Mouse (Mus musculus) gastrocnemius, postnatal 14 days (tissue): ENCODE measurements around the gene Col16a1. TPM values are rescaled to one million over a fixed set of nuclear protein-coding genes. Genes with fewer than 3 reads are reported as not detected.

ENCODE experiments used
- DNase-seq: peaks from one replicate; pipeline ENCODE4 v3.0.0; 2021; ENCODE audit warnings: mixed read lengths
- intact Hi-C: fragments of 180-260 bp; cut with DNase I; formaldehyde crosslinking; loops from one replicate; pipeline ENCODE4 v1.15.1; 2025; ENCODE audit warnings: low total_unique reads
- total RNA-seq, 2 experiments: library from RNA; stranded (reverse); gene quantifications; 2 replicates each; pipeline ENCODE4 v1.2.3; 2021

Gene Col16a1
- total RNA-seq, 2 experiments from 2014 or later = 37.9 to 46.5 TPM

DNA sequence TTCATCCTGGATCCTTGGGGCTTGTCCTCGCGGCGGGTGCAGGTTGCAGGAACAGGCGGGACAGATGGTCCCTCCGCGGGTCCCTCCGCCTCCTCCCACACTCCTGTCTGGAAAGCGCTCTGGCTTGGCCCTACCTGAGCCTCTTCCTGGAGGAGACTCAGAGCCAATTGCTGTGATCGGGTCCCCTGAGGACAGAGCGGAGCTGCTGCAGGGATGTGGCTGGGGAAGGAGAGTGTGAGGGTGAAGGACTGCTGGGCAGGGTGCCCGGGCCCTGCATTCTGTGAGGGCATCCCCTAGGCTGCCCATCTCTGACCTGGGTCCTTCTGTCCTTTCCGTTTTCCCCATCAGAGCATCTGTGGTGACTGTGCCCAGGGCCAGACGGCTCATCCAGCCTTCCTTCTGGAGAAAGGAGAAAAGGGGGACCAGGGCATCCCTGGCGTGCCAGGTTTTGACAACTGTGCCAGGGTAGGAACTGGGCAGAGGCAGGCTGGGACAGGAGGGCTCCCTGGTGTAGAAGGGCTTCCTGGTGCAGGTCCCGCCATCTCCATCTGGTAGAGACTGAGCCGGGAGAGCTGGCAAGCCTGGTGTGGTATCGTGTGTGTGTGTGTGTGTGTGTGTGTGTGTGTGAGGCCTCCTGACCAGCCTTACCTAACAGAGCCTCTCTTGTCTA, 31.3 kb downstream of the Col16a1 start:
- intact Hi-C loops = no loop called here
- no peak for DNase-seq

GRCm38 (mm10) chr4:130079521-130079920, 31.9 kb downstream of the Col16a1 start:
- no peak for DNase-seq
- intact Hi-C loops = no loop called here

DNA sequence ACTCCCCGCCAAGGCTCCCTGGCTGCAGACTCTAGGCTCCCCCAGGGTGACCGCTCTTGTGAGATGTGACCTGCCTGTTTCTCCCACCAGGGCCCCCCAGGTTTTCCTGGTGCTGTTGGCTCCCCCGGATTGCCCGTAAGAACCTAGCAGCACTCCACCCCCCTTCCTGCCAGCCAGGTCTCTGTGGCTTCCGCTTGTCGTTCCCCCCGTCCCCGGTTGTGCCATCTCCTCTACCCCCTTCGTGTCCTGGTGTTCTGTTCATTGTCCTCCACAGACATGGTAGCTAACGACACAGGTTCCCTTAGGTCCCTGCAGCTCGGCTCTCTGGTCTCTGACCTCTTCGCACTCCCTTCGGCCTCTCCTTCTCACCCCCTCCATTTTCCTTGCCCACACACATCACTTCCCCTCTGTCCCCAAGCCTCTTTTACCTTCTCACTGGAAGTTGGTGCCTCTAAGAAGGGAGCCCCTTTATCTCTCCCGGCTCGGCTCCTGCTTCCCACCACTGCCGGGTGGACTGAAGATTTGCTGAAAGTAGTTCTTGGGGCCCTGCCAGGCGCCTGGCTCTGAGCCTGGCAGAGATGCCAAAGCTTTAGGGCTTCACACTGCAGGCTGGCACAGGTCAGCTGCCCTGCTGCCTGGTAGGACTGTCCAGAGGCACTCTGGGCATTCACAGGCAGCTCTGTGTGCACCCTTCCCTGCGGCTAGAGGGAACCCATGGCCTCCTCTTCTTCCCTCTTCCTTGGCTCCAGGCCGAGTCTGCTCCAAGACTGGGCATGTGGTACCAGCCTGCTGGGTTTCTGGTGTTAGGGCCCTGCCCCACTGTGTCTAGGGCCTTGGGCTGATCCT, 33.9 kb downstream of the Col16a1 start:
- intact Hi-C loops = no loop called here

GRCm38 (mm10) chr4:130082211-130082610, 34.6 kb downstream of the Col16a1 start:
- intact Hi-C loops = no loop called here
- DNase-seq = no peak

More for the DNA sequence above, 33.9 kb downstream of the Col16a1 start:
- DNase-seq = peak; percentile 63

DNA sequence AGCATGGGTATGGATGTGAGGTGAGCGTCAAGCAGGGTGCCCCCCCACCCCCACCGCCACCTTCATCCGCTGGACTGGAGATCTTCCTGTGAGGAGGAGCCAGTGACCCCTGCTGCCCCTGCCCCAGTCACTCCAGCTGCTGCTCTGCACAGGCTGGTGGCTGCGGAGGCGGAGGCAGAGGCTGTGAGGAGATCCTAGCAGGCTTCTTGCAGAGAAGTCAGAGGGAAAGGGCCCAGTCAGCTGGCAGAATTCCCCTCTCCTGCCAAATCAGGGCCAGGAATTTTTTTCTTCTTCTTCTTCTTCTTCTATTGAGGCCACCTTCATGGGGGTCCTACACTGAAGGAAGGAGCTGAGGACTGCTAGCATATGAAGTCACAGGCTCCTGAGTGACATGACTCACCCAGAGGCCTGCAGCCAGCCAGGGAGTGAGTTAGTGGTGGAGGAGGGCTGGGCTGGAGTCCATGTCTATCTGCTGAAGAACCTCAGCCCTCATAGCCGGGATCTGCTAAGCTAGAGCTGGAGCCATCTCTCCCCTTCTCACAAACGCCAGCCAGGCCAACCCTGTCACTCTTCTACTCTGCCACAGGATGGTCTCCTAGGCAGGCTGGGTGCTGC, 36.8 kb downstream of the Col16a1 start:
- peak; percentile 74 for DNase-seq
- intact Hi-C loops = loop anchor here (2.0 kb wide), 2 partner anchors 48 to 134 kb away; no protein-coding TSS in a partner anchor

GRCm38 (mm10) chr4:130085246-130085820, 37.7 kb downstream of the Col16a1 start:
- no peak for DNase-seq
- intact Hi-C loops = loop anchor here (2.0 kb wide), 2 partner anchors 49 to 135 kb away; no protein-coding TSS in a partner anchor

DNA sequence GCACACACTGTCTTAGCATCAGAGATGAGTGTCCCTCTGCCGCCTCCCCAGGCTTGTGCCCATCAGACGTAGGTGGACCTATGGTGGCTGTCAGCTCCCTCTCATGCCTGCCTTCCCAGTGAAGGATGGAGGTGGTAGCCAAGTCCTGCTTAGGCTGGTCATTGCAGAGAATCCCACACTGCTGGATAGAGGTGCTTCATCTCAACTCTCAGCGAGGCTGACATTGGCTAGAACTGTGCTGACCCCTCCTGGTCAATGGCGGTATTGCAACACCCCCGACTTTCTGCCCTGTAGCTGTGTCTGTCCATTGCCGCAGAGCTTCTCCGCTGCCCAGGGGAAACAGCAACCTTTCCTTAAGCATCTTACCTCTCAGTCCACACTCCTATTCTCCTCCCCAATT, 39.7 kb downstream of the Col16a1 start:
- intact Hi-C loops = loop anchor here (1.0 kb wide), 1 partner anchor 128 kb away; no protein-coding TSS in a partner anchor
- peak; percentile 87 for DNase-seq

- no peak for DNase-seq
- intact Hi-C loops = no loop called here
Measured at GRCm38 (mm10) chr4:130095137-130095536, 47.5 kb downstream of the Col16a1 start.

DNA sequence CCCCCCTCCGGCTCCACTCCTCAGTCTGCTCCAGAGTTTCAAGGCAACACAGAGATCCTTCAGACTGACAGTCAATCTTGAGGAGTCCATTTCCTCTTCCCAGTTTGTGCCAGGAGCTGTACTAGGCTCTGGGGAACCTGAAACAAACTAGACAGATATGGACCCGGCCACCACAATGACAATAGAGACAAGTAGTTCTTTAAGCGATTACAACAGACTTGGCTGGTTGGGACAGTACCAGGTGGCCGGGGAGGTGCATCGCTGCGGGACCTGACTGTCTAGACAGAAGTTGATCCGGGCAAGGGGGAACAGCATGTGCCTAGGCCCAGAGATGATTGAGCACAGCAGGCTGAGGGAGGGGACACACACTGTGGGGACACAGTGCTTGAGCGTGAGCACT, 53.5 kb downstream of the Col16a1 start:
- intact Hi-C loops = no loop called here
- no peak for DNase-seq

DNA sequence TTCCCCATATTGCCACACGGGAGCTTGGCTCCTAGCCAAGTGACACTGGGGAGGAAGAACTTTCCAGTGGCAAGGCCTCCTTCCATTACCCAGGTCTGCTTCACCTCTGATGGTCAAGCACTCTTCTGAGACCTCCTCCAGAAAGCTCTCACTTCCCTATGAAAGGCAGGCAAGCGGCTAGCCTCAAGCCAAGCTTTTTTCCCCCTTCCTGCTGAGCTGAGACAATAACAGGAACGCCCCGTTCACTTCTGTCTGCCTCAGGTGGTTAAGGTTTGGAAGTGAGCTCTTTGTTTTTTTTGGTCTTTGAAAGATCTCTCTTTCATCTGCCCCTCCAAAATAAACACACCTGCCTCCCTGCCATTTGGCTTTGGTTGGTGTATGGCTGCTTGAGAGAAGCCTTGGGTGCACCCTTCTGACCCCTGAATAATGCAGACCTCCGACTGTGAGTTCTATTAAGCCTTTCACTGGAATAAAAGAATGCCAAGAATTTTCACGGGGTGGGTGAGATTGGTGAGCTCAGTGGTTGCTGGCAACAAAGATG, 54.5 kb downstream of the Col16a1 start, which contains the start of gene Pef1:
TSS of gene Pef1 (plus strand) at position 448 of the 541 bp plus-strand sequence.
- DNase-seq = no peak
- intact Hi-C loops = no loop called here

DNA sequence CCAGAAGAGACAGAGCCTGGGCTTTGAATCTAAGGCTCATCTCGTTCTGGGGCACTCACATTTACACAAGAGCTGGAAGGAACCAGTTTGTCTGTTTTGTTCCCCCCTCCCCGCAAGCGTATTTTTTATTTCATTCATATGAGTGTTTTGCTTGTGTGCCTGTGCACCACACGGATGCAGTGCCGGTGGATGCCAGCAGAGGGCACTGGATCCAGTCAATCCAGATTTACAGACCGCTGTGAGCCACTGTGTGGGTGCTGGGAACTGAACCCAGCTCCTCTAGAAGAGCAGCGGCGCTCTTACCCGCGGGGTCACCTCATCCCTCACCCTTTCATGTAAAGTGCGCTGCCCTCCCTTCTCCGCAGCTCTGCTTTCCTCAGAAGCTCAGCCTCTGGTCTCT, 56.0 kb downstream of the Col16a1 start:
- DNase-seq = no peak
- intact Hi-C loops = no loop called here

- DNase-seq = no peak
- intact Hi-C loops = no loop called here
Measured at GRCm38 (mm10) chr4:130104584-130104983, 56.9 kb downstream of the Col16a1 start.

GRCm38 (mm10) chr4:130107065-130107443, 59.4 kb downstream of the Col16a1 start:
- intact Hi-C loops = no loop called here
- DNase-seq = no peak

DNA sequence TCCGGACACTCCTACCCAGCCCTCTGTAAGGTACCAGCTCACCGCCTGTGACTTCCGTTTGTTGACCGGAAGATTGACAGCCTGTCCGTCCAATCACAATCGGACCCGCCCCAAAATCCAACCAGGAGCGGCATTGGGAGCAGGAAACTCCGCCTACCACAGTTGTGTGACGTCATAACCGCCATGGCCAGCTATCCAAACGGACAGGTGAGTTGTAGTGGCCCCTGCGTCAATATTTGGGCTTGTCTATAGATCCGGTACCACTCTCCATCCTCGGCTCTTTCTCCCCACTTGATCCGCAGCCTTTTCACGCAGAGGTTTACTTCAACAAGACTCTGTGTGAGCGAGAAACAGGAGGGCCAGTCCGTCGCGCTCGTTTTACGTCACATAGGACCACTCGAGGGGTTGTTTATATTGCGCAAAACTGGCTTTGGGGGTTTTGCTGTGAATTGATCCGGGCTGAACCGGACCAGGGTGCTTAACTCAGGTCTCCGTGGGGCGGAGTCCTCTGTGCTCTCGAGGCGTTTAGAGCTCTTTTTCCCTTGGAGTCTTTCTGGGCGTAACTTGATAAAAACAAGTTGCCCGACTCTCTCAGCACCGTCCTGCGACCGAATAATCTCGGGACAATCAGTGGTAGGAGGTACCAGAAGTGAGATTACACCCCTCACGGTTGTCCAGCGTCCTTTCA, 59.9 kb downstream of the Col16a1 start:
- intact Hi-C loops = no loop called here
- peak; percentile 99 for DNase-seq

- DNase-seq = no peak
- intact Hi-C loops = no loop called here
Measured at GRCm38 (mm10) chr4:130108929-130109328, 61.3 kb downstream of the Col16a1 start.

GRCm38 (mm10) chr4:130109666-130110065, 62.0 kb downstream of the Col16a1 start:
- intact Hi-C loops = no loop called here
- no peak for DNase-seq

- intact Hi-C loops = no loop called here
Measured at GRCm38 (mm10) chr4:130110091-130110490, 62.5 kb downstream of the Col16a1 start.

GRCm38 (mm10) chr4:130112299-130112698, 64.7 kb downstream of the Col16a1 start:
- peak; percentile 45 for DNase-seq

More at GRCm38 (mm10) chr4:130110091-130110490, 62.5 kb downstream of the Col16a1 start:
- DNase-seq = no peak

GRCm38 (mm10) chr4:130112732-130113131, 65.1 kb downstream of the Col16a1 start:
- DNase-seq = no peak
- intact Hi-C loops = no loop called here

More at GRCm38 (mm10) chr4:130112299-130112698, 64.7 kb downstream of the Col16a1 start:
- intact Hi-C loops = no loop called here
